Mouse (Mus musculus) heart, postnatal 0 days (tissue): ENCODE measurements around the gene Cers6.

Source experiments
- CTCF ChIP-seq: IDR thresholded peaks from 2 replicates; pipeline ENCODE4 v1.5.1; 2016; ENCODE audit warnings: antibody characterized with exemption, control low read depth, low read depth
- EP300 ChIP-seq: IDR thresholded peaks from 2 replicates; pipeline ENCODE4 v1.6.1; 2016; ENCODE audit warnings: antibody characterized with exemption, low read depth

DNA sequence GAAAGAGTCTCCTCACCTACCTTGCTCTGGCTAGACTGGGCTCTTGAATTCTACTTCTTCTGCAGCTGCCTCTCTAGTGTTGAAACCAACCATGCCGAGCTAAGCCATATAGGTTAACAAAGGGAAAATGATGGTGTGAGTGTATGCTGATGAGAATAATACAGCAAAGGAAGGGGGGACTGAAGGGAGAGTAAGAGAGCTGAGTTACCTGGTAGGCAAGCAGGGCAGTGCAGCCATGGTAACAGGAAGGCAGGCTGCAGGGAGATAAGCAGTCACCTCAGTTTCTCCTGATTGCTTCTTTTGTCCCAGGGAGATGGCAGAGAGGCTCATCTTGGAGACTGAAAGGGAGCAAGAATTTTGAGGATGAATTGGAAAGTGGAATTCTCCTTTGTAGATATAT, 105.1 kb downstream of the Cers6 start:
- TF ChIP-seq CTCF (no peak), EP300 (no peak)
